Mouse (Mus musculus) cortical plate, adult 2 months (tissue): ENCODE measurements around the gene Gm10639.
"Not testable (repeated sequence)": the region's sequence is repeated elsewhere in the genome, so short reads cannot be mapped to it uniquely, and the experiment has no call there.

Experiments used
- CTCF ChIP-seq: fragments of 200-500 bp; IDR thresholded peaks from 2 replicates; pipeline ENCODE4 v1.5.1; 2011; ENCODE audit warnings: mild to moderate bottlenecking, control low read depth, low read length; ENCODE audit not compliant: insufficient read depth; ENCODE audit errors: extremely low read depth
- POLR2A ChIP-seq: fragments of 200-500 bp; IDR thresholded peaks from 2 replicates; pipeline ENCODE4 v1.6.1; 2011; ENCODE audit warnings: mild to moderate bottlenecking, low read length, control low read depth; ENCODE audit not compliant: insufficient read depth; ENCODE audit errors: extremely low read depth

DNA sequence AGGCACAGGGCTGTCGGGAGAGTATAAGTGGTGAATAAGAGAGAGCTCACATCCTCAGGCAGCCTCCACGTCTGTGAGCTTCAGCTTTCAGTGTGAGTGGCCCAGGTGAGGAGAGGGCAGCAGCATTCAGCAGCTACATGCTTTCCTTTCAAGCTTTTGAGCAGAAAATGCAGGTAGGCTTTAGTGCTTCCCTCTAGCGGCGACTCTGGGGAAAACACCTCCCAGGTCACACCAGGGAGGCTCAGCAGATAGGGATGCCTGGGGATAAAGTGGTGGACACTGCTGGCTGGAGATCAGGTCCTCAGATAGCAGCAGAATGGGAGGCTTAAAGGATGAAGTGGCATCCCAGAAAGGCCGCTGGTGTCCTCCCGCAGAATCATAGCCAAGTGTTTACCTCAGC lies 6.4 kb downstream of the Gm10639 start:
- TF ChIP-seq CTCF = peak; percentile 57
- TF ChIP-seq POLR2A = not testable (repeated sequence)
